Mouse (Mus musculus) bone marrow macrophage, adult 2 months (primary cell): ENCODE measurements at regions not wholly inside any gene's neighbourhood (a gene's known extent, or its start where the extent isn't known, plus 50 kb on each side); places are given as distances from the start of the nearest gene placed in this dataset.

Experiments used
- CTCF ChIP-seq: IDR thresholded peaks from 2 replicates; pipeline ENCODE4 v1.5.1; 2012; ENCODE audit warnings: low read depth, mild to moderate bottlenecking, low read length, moderate library complexity
- POLR2A ChIP-seq: IDR thresholded peaks from 2 replicates; pipeline ENCODE4 v1.6.1; 2012; ENCODE audit warnings: mild to moderate bottlenecking, low read depth, low read length, borderline replicate concordance

DNA sequence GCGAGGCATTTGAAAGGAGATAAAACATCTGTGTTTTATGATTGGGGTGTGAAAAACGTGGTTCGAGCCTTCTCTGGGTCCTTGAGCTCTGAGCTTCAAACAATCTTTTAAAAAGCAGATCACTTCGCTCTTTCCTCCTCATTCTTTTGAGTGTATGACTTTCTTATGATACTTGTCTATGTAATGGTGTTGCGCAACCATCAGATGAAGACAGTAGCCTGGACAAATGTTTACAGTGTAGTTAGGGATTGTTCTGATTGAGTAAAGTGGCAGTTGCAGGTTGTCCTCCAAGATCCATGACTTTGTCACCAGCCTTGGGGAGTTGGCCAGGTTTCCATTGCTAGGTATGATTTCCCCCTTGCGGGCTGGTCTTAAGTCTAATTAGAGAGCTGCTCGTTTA, 116.1 kb upstream of the Pfn2 start:
- TF ChIP-seq POLR2A (no peak), CTCF (no peak)
